ENCODE assay signal across 13 mouse cellular contexts in genomic region chr10:21846366-21846765, GRCm38 (mm10).
"Had no signal": no experiment of that assay in that cellular context is flagged by ENCODE, and none has a peak within 500 bp of the region (broad histone marks: within the 10 kb centered on the region; RNA-seq: fewer than 3 reads in every experiment).

No protein-coding gene starts in this region.

- H3K9ac ChIP-seq: liver, embryonic 15.5 days; midbrain, embryonic 15.5 days; neural tube, embryonic 12.5 days had no signal

- DNase-seq: kidney, postnatal 10 days; lung, adult 2 months; retina, postnatal 1 day; right cerebral cortex, postnatal 4 days; spleen, adult 18-20 months; thymus, adult 18-20 months; thymus, postnatal 25 days had no signal

- H3K27me3 ChIP-seq: liver, embryonic 15.5 days; midbrain, embryonic 15.5 days; neural tube, embryonic 12.5 days had no signal

- H3K36me3 ChIP-seq: limb, embryonic 10.5 days; liver, embryonic 15.5 days; midbrain, embryonic 15.5 days; neural tube, embryonic 12.5 days had no signal

- H3K9me3 ChIP-seq: limb, embryonic 10.5 days; liver, embryonic 15.5 days; midbrain, embryonic 15.5 days; neural tube, embryonic 12.5 days had no signal

- H3K4me3 ChIP-seq: limb, embryonic 10.5 days; liver, embryonic 15.5 days; midbrain, embryonic 15.5 days; neural tube, embryonic 12.5 days had no signal

- H3K27ac ChIP-seq: limb, embryonic 10.5 days; liver, embryonic 15.5 days; midbrain, embryonic 15.5 days; neural tube, embryonic 12.5 days had no signal

- H3K4me2 ChIP-seq: liver, embryonic 11.5 days; liver, embryonic 15.5 days; midbrain, embryonic 15.5 days; neural tube, embryonic 12.5 days had no signal

- ATAC-seq: lung, postnatal 0 days; midbrain, embryonic 15.5 days had no signal

- H3K4me1 ChIP-seq: limb, embryonic 10.5 days; midbrain, embryonic 15.5 days; neural tube, embryonic 12.5 days had no signal
